Mouse (Mus musculus) lung, postnatal 10 days (tissue): ENCODE data around the gene Tyw5.
A peak's percentile ranks its signal among the peaks of the same experiment; 100 is the strongest.

ENCODE experiments used
- DNase-seq: peaks from one replicate; pipeline ENCODE4 v3.0.0; 2021

The Tyw5 gene

GRCm38 (mm10) chr1:57406187-57407151 lies at the start of gene Tyw5, which contains the start of gene Maip1:
TSS of gene Tyw5 (minus strand) at chr1:57407101.
TSS of gene Maip1 (plus strand) at chr1:57406328.
- peak; percentile 86 for DNase-seq

- no peak for DNase-seq
Measured at GRCm38 (mm10) chr1:57450241-57450640, 43.3 kb upstream of the Tyw5 start.

GRCm38 (mm10) chr1:57445679-57446078 lies 38.8 kb upstream of the Tyw5 start:
- DNase-seq, result no peak

GRCm38 (mm10) chr1:57440771-57441170 lies 33.9 kb upstream of the Tyw5 start:
- DNase-seq, result peak; percentile 6

- no peak for DNase-seq
Measured at GRCm38 (mm10) chr1:57439026-57439425, 32.1 kb upstream of the Tyw5 start.

GRCm38 (mm10) chr1:57436954-57437353 lies 30.1 kb upstream of the Tyw5 start:
- peak; percentile 33 for DNase-seq

GRCm38 (mm10) chr1:57436408-57436807 lies 29.5 kb upstream of the Tyw5 start:
- DNase-seq, result peak; percentile 88

- DNase-seq, result no peak
Measured at GRCm38 (mm10) chr1:57433141-57433540, 26.2 kb upstream of the Tyw5 start.

- peak; percentile 42 for DNase-seq
Measured at GRCm38 (mm10) chr1:57429786-57430483, 23.0 kb upstream of the Tyw5 start.

GRCm38 (mm10) chr1:57428368-57429308 lies 21.7 kb upstream of the Tyw5 start:
- peak; percentile 91 for DNase-seq

- DNase-seq, result peak; percentile 21
Measured at GRCm38 (mm10) chr1:57423696-57424095, 16.8 kb upstream of the Tyw5 start.

- DNase-seq, result no peak
Measured at GRCm38 (mm10) chr1:57413397-57413796, 6.5 kb upstream of the Tyw5 start.

- no peak for DNase-seq
Measured at GRCm38 (mm10) chr1:57408994-57409393, 2.1 kb upstream of the Tyw5 start.

- DNase-seq, result no peak
Measured at GRCm38 (mm10) chr1:57402116-57402515, 4.8 kb downstream of the Tyw5 start.

GRCm38 (mm10) chr1:57400877-57401276 lies 6.0 kb downstream of the Tyw5 start:
- DNase-seq, result no peak

- DNase-seq, result no peak
Measured at GRCm38 (mm10) chr1:57400321-57400720, 6.6 kb downstream of the Tyw5 start.

- peak; percentile 63 for DNase-seq
Measured at GRCm38 (mm10) chr1:57394051-57394450, 12.8 kb downstream of the Tyw5 start.

GRCm38 (mm10) chr1:57392417-57392816 lies 14.5 kb downstream of the Tyw5 start:
- DNase-seq, result no peak

GRCm38 (mm10) chr1:57390993-57391790 lies 15.7 kb downstream of the Tyw5 start:
- no peak for DNase-seq

- DNase-seq, result no peak
Measured at GRCm38 (mm10) chr1:57388402-57389155, 18.3 kb downstream of the Tyw5 start.

GRCm38 (mm10) chr1:57387876-57388275 lies 19.0 kb downstream of the Tyw5 start:
- DNase-seq, result peak; percentile 12
